Mouse (Mus musculus): ENCODE results near the gene Fitm2. TPM values are rescaled to one million over a fixed set of nuclear protein-coding genes. Genes with fewer than 3 reads are reported as not detected.
A peak's percentile ranks its signal among the peaks of the same experiment; 100 is the strongest.

Gene Fitm2
- polyA plus RNA-seq, 1 experiment from 2014 or later, result 9.6 TPM

DNA sequence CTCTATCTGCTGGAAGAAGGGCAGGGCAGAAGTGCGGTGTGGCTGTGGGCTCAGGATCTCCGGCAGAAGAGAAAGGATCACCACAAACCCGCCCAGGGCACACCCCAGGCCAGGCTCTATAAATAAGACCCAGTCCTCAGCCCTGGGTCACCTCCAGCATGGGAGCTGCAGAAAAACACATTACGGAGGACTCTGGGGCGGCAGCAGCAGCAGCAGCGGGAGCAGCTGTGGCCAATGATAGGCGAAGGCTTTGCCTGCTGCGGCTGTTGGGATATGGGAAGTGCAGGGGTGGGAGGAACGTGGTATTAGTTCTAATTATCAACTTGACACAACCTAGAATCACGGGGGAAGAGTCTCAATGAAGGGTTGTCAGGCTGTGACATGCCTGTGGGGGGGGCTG lies 13.0 kb downstream of the Fitm2 start:
- H3K27me3 ChIP-seq (ENCODE audit: control insufficient read depth, insufficient read depth, low read length), result peaks cover 2% of the 10 kb centered on the region; the same call in 1 of the 2 replicates
- no peak for ATAC-seq (ENCODE audit: low FRiP score)
- no peak for DNase-seq (ENCODE audit: low spot score, missing footprints)
- no peak overlapping the region for H3K4me3 ChIP-seq (ENCODE audit: low read depth, low read length)
- no peak overlapping the region for H3K27ac ChIP-seq (ENCODE audit: low read depth, low read length)
- H3K4me1 ChIP-seq (ENCODE audit: control insufficient read depth, insufficient read depth, low read length), result no peaks in the 10 kb centered on the region
- 47% methylated on average over 10 of the region's 10 CpGs for WGBS
- no peaks in the 10 kb centered on the region for H3K9me3 ChIP-seq (ENCODE audit: control insufficient read depth, low read length)
- H3K4me2 ChIP-seq, result no peak overlapping the region
- no peaks in the 10 kb centered on the region for H3K36me3 ChIP-seq (ENCODE audit: control insufficient read depth, insufficient read depth, low read length)
- no peak overlapping the region for H3K9ac ChIP-seq (ENCODE audit: low read length)

DNA sequence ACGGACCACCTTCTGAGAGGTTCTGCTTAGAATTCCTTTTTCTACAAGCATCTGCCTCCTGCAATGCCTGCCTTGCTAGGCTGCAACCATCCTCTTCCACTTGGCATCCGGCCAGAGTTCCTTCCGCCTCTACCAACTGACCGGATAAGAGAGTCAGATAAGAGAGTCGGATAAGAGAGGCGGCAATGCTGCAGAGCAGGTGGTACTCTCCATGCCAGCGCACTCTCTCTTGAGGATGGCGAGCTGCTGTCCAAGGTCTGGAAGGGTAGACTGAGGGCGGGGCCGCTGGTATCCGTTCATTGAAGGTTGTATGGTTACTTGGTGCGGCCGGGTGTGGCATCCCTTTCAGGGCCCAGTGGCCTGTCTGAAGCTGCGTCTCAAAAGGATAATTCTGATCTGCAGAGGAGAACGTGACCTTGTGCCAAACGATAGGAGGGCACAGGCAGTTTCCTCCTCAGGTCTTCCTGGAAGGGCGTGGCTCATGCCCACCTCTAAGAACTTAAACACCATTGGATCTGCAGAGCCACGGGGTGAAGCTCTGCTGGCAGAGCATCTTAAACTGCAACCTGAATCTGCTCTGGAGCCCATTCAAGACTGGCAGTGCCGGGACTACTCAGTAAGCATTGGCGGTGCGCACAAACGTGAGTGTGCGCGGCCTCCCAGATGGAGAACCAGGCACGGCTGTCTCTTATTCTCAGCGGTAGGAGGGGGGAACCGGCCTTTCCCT lies 13.7 kb downstream of the Fitm2 start:
- H3K4me1 ChIP-seq (ENCODE audit: control insufficient read depth, insufficient read depth, low read length), result no peaks in the 10 kb centered on the region
- ATAC-seq (ENCODE audit: low FRiP score) (no peak), DNase-seq (ENCODE audit: low spot score, missing footprints) (no peak)
- no peak overlapping the region for H3K4me3 ChIP-seq (ENCODE audit: low read depth, low read length)
- no peak overlapping the region for H3K4me2 ChIP-seq
- 58% methylated on average over 27 of the region's 27 CpGs for WGBS
- peaks cover 2% of the 10 kb centered on the region; the same call in 1 of the 2 replicates for H3K27me3 ChIP-seq (ENCODE audit: control insufficient read depth, insufficient read depth, low read length)
- no peaks in the 10 kb centered on the region for H3K36me3 ChIP-seq (ENCODE audit: control insufficient read depth, insufficient read depth, low read length)
- no peak overlapping the region for H3K9ac ChIP-seq (ENCODE audit: low read length)
- no peaks in the 10 kb centered on the region for H3K9me3 ChIP-seq (ENCODE audit: control insufficient read depth, low read length)
- no peak overlapping the region for H3K27ac ChIP-seq (ENCODE audit: low read depth, low read length)

DNA sequence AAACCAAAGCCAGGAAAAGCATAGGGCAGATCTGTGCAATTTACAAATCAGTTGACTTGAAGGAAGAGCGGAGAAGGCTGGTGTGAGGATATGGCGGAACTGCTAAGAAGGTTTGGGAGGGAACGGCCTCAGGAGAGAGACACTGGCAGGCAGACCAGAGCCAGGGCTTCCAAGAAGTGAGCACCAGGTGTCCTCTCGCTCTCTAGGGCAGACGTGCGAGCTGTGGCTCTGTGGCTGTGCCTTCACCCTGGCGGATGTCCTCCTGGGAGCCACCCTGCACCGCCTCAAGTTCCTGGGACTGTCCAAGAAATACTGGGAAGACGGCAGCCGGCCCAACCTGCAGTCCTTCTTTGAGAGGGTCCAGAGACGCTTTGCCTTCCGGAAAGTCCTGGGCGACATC lies 19.1 kb downstream of the Fitm2 start:
- H3K9me3 ChIP-seq (ENCODE audit: control insufficient read depth, low read length), result no peaks in the 10 kb centered on the region
- 92% methylated on average over 13 of the region's 13 CpGs for WGBS
- H3K27ac ChIP-seq (ENCODE audit: low read depth, low read length), result no peak overlapping the region
- H3K4me2 ChIP-seq, result no peak overlapping the region
- DNase-seq (ENCODE audit: low spot score, missing footprints) (no peak), ATAC-seq (ENCODE audit: low FRiP score) (no peak)
- no peaks in the 10 kb centered on the region for H3K36me3 ChIP-seq (ENCODE audit: control insufficient read depth, insufficient read depth, low read length)
- no peaks in the 10 kb centered on the region for H3K27me3 ChIP-seq (ENCODE audit: control insufficient read depth, insufficient read depth, low read length)
- no peak overlapping the region for H3K4me3 ChIP-seq (ENCODE audit: low read depth, low read length)
- H3K4me1 ChIP-seq (ENCODE audit: control insufficient read depth, insufficient read depth, low read length), result no peaks in the 10 kb centered on the region
- H3K9ac ChIP-seq (ENCODE audit: low read length), result no peak overlapping the region

DNA sequence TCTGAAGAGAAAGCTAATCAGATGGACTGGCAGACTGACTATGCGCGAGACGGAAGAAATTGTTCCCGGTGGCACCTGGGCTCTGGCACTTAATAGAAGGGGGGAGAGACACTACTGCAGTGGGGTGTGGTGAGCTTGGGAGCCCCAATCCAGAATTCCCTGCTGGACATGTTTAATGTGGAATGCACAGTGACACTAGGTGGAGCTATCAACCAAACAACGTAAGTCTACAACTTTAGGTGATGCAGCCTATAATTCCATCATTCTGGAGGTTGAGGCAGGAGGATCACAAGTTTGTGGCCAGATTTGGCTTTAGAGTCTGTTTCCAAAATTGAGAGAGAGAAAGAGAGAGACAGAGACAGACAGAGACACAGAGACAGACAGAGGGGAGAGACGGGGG lies 19.7 kb downstream of the Fitm2 start:
- Histone ChIP-seq H3K27me3 (ENCODE audit: control insufficient read depth, insufficient read depth, low read length) (no peaks in the 10 kb centered on the region), H3K4me1 (ENCODE audit: control insufficient read depth, insufficient read depth, low read length) (no peaks in the 10 kb centered on the region), H3K9ac (ENCODE audit: low read length) (no peak overlapping the region), H3K27ac (ENCODE audit: low read depth, low read length) (no peak overlapping the region), H3K4me3 (ENCODE audit: low read depth, low read length) (no peak overlapping the region), H3K9me3 (ENCODE audit: control insufficient read depth, low read length) (no peaks in the 10 kb centered on the region), H3K36me3 (ENCODE audit: control insufficient read depth, insufficient read depth, low read length) (no peaks in the 10 kb centered on the region), H3K4me2 (no peak overlapping the region)
- no peak for DNase-seq (ENCODE audit: low spot score, missing footprints)
- no peak for ATAC-seq (ENCODE audit: low FRiP score)
- WGBS, result 86% methylated on average over 6 of the region's 6 CpGs

DNA sequence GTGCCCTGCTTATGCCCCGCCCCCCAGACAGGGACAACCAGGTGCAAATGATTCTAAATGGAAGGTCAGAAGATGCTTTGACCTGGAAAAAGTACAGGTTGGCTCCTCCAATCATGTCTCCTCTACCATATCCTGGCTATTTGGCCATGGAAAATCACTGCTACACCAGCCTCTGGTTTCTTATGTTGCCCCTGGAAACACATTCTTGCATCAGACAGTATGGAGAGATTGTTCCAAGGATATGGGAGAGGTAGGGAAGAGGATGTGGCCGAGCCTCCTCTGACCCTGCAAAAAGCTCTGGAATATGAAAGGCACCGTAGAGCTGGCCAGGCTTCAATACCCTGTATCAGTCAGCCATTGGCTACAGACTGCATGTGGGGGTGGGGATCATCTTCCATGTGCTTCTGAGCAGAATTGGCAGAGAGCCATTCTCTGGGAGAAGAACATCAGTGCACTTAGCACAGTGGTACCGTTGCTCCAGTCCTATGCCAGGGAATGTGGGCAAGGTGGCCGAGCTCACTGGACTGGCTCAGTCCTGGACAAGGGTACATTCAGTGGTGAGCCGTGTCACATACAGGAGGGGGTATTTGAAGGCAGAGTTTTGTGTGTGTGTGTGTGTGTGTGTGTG lies 21.6 kb downstream of the Fitm2 start:
- no peak overlapping the region for H3K9ac ChIP-seq (ENCODE audit: low read length)
- WGBS, result 75% methylated on average over 6 of the region's 6 CpGs
- ATAC-seq (ENCODE audit: low FRiP score) (no peak), DNase-seq (ENCODE audit: low spot score, missing footprints) (no peak)
- no peaks in the 10 kb centered on the region for H3K36me3 ChIP-seq (ENCODE audit: control insufficient read depth, insufficient read depth, low read length)
- H3K4me1 ChIP-seq (ENCODE audit: control insufficient read depth, insufficient read depth, low read length), result no peaks in the 10 kb centered on the region
- no peaks in the 10 kb centered on the region for H3K27me3 ChIP-seq (ENCODE audit: control insufficient read depth, insufficient read depth, low read length)
- no peak overlapping the region for H3K4me2 ChIP-seq
- no peak overlapping the region for H3K27ac ChIP-seq (ENCODE audit: low read depth, low read length)
- H3K9me3 ChIP-seq (ENCODE audit: control insufficient read depth, low read length), result no peaks in the 10 kb centered on the region
- H3K4me3 ChIP-seq (ENCODE audit: low read depth, low read length), result no peak overlapping the region

DNA sequence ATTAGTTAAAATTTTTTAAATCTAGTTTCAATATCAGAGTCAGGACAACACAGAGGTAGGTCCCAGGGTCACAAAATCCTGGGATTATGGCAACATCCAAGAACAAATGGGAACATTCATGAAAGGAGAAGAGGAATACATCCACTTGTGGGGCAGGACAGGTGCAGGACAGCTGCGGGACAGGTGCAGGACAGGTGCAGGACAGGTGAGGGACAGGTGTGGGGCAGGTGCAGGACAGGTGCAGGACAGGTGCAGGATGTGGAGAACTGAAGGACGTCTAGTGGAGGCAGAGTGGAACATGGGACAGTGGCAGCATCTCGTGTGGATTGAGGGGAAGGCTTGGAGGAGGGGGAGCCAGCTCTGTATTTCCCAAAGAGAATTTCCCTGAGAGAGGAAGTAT lies 23.2 kb downstream of the Fitm2 start:
- H3K9ac ChIP-seq (ENCODE audit: low read length), result no peak overlapping the region
- no peaks in the 10 kb centered on the region for H3K4me1 ChIP-seq (ENCODE audit: control insufficient read depth, insufficient read depth, low read length)
- no peaks in the 10 kb centered on the region for H3K36me3 ChIP-seq (ENCODE audit: control insufficient read depth, insufficient read depth, low read length)
- H3K9me3 ChIP-seq (ENCODE audit: control insufficient read depth, low read length), result no peaks in the 10 kb centered on the region
- no peak overlapping the region for H3K4me3 ChIP-seq (ENCODE audit: low read depth, low read length)
- H3K27ac ChIP-seq (ENCODE audit: low read depth, low read length), result no peak overlapping the region
- 69% methylated on average over 3 of the region's 3 CpGs for WGBS
- ATAC-seq (ENCODE audit: low FRiP score) (no peak), DNase-seq (ENCODE audit: low spot score, missing footprints) (peak; percentile 70)
- no peak overlapping the region for H3K4me2 ChIP-seq
- no peaks in the 10 kb centered on the region for H3K27me3 ChIP-seq (ENCODE audit: control insufficient read depth, insufficient read depth, low read length)

DNA sequence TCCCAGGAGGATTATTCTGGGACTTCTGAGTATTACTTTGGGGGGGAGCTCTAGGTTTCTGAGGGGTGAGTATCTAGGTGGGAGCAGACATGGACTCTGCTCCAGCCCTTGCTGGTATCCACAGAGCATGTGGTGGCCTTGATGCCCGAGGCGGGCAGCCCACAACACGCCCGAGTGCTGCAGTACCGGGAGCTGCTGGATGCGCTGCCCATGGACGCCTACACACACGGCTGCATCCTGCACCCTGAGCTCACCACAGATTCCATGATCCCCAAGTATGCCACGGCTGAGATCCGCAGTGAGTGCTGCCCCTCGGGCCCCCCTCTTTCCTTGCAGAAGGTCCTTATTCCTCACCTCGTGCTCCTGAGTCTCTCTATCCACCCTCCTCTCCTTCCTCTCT lies 25.1 kb downstream of the Fitm2 start:
- no peak for ATAC-seq (ENCODE audit: low FRiP score)
- 80% methylated on average over 12 of the region's 12 CpGs for WGBS

DNA sequence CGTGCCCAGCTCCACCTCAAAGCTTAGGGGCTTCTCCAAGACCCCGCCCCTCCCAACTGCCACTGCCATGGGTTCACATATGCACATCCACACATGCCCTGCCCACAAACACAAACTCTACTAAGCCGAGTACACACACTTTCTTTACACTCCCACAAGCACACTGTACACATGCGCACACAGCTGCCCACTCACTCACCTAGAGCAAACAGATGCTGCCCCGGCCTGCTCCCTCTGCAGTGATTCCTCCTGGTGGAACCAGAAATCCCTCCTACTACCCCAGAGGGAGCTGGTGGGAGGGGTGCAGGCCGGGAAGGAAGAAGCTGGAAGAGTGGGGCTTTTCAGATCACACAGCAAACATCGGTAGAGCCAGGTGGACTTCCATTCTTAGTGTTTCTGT lies 28.4 kb downstream of the Fitm2 start:
- WGBS, result 72% methylated on average over 7 of the region's 7 CpGs
- H3K4me3 ChIP-seq (ENCODE audit: low read depth, low read length), result no peak overlapping the region
- H3K4me2 ChIP-seq, result no peak overlapping the region
- ATAC-seq (ENCODE audit: low FRiP score) (no peak), DNase-seq (ENCODE audit: low spot score, missing footprints) (no peak)
- no peak overlapping the region for H3K27ac ChIP-seq (ENCODE audit: low read depth, low read length)
- H3K36me3 ChIP-seq (ENCODE audit: control insufficient read depth, insufficient read depth, low read length), result no peaks in the 10 kb centered on the region
- H3K9ac ChIP-seq (ENCODE audit: low read length), result no peak overlapping the region
- no peaks in the 10 kb centered on the region for H3K9me3 ChIP-seq (ENCODE audit: control insufficient read depth, low read length)
- no peaks in the 10 kb centered on the region for H3K27me3 ChIP-seq (ENCODE audit: control insufficient read depth, insufficient read depth, low read length)
- H3K4me1 ChIP-seq (ENCODE audit: control insufficient read depth, insufficient read depth, low read length), result peaks cover 2% of the 10 kb centered on the region; the same call in 1 of the 2 replicates

More for the DNA sequence above, 25.1 kb downstream of the Fitm2 start:
- no peaks in the 10 kb centered on the region for H3K27me3 ChIP-seq (ENCODE audit: control insufficient read depth, insufficient read depth, low read length)
- H3K9ac ChIP-seq (ENCODE audit: low read length), result no peak overlapping the region
- no peaks in the 10 kb centered on the region for H3K36me3 ChIP-seq (ENCODE audit: control insufficient read depth, insufficient read depth, low read length)
- H3K27ac ChIP-seq (ENCODE audit: low read depth, low read length), result no peak overlapping the region
- no peak overlapping the region for H3K4me3 ChIP-seq (ENCODE audit: low read depth, low read length)
- DNase-seq (ENCODE audit: low spot score, missing footprints), result no peak
- H3K4me1 ChIP-seq (ENCODE audit: control insufficient read depth, insufficient read depth, low read length), result no peaks in the 10 kb centered on the region
- H3K4me2 ChIP-seq, result no peak overlapping the region
- no peaks in the 10 kb centered on the region for H3K9me3 ChIP-seq (ENCODE audit: control insufficient read depth, low read length)

DNA sequence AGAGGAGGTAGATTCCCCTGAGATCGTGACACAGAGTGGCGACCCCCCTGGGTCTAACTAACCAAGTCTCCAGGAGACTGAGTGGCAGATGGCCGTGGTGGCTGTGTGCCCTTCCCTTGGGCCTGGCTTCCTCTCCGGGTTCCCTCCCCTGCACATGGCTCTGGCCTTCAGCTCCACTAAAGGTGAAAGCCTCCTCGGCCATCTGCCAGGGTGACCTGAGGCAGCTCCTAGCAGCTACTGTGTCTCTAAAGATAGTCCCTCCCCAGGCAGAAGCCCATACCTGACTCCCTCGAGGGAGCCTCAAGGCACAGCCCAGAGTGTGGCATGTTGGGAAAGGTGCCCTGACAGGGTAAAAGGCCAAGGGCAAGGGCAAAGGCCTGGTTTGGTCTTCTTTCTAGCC lies 28.9 kb downstream of the Fitm2 start:
- Histone ChIP-seq H3K4me1 (ENCODE audit: control insufficient read depth, insufficient read depth, low read length) (peaks cover 4% of the 10 kb centered on the region; the same call in 1 of the 2 replicates), H3K9me3 (ENCODE audit: control insufficient read depth, low read length) (no peaks in the 10 kb centered on the region), H3K9ac (ENCODE audit: low read length) (no peak overlapping the region), H3K27me3 (ENCODE audit: control insufficient read depth, insufficient read depth, low read length) (no peaks in the 10 kb centered on the region), H3K4me3 (ENCODE audit: low read depth, low read length) (no peak overlapping the region), H3K27ac (ENCODE audit: low read depth, low read length) (no peak overlapping the region), H3K4me2 (no peak overlapping the region), H3K36me3 (ENCODE audit: control insufficient read depth, insufficient read depth, low read length) (no peaks in the 10 kb centered on the region)
- 66% methylated on average over 6 of the region's 6 CpGs for WGBS
- ATAC-seq (ENCODE audit: low FRiP score), result no peak
- peak; percentile 70 for DNase-seq (ENCODE audit: low spot score, missing footprints)
